Mouse (Mus musculus): ENCODE results near the gene Nrxn3.

Nrxn3 gene

DNA sequence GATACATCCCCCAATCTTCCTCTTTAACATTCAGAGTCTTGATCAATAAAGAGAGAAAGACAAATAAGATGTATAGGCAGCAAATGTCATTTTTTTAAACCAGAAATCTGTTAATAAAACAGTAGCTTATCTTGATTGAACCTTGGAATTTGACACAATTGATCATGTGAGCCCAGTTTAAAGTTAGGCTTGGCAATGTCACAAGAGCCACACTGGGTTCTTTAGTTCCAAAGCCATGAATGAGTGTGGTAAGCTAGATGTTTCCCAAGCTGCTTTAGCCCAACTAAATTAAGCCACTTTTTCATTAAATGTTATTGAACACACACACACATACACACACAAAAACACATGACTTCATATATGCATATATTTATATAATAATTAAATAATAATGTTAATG, 786.3 kb downstream of the Nrxn3 start:
- no peak for DNase-seq (ENCODE audit: low read depth, low spot score)

DNA sequence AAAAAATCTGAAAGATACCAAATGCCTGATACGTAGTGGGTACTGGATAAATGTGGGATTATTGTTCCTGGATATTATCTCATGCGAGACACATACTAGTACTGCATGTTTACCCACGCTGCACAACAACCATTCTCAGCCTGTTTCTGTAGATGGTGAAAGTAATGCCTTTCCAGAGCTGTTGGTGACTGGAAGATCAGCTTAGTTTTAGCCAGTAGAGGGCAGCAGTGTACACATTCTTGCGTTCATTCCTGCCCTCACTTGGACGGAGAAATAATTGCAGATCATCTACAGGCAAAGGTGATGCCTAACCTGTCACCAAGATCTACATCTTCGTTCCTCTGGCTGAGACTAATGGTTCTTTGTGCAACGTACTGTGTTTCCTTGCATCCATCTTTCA, 791.1 kb downstream of the Nrxn3 start:
- no peak for DNase-seq (ENCODE audit: low read depth, low spot score)

DNA sequence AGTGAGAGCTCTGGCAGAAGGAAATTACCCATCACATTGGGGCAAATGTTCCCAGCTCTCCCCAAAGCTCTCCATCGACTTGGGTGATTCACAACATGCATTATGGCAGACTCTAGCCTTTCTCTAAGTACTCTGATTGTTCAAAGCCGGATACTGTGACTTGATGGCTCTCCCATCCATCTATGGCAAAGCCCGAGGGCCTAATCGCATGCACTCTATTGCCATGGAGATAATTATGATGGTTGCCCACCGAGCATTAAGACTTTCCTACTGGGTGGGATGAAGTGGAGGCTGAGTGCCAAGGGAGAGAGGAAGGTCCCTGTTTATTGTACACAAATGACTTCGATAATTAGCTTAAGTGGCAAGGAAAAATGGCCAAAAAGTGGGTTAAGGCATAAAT, 793.4 kb downstream of the Nrxn3 start:
- DNase-seq (ENCODE audit: low read depth, low spot score): no peak

DNA sequence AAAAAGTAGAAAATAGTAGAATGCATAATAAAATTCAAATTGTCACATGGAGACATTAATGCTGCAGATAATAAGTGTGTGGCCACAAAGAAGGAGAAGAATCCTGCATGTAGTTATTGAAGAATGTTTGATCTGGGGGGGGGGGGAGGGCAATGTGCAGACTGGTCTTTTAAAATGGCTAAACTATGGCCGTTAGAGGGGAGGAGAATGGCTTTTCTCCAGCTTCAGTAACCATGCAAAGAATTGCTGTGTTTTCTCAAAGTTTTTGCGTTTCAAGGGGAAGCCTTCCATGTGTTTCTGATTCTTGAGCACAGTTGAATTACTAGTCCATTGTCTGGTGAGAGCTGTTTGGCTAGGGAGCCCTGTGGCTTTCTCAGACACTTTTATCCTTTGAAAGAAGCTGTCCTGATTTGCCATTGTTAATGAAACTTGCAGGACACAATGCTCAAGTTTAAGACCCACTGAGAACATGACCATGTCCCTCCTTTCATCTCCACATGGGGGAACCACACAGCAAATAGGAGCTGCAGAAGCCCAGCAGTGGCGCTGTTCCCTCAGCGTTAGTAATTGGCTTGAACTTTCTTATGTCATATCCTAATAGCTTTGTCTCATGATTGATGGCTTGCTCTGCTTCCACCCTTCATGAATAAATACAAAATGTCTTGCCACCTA, 808.1 kb downstream of the Nrxn3 start:
- no peak for DNase-seq (ENCODE audit: low read depth, low spot score)

DNA sequence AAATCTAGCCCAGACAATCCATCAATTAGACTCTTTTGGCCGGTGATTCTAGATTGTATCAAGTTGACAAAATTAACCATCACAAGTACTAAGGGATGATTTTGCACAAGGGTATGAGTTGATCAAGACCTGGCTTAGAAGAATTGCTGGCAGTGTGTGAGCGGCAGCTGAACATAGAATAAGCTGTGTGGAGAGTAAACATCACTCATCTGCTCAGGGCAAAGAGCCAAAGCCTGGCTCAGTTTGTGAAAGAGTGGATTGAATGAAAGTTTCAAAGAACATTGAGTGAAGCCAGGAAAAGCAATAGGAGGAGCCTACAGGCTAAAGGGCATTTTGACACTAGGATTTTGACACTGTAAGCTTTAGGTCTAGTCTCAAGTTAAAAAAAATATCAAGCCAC, 828.6 kb downstream of the Nrxn3 start:
- DNase-seq (ENCODE audit: low read depth, low spot score): no peak

DNA sequence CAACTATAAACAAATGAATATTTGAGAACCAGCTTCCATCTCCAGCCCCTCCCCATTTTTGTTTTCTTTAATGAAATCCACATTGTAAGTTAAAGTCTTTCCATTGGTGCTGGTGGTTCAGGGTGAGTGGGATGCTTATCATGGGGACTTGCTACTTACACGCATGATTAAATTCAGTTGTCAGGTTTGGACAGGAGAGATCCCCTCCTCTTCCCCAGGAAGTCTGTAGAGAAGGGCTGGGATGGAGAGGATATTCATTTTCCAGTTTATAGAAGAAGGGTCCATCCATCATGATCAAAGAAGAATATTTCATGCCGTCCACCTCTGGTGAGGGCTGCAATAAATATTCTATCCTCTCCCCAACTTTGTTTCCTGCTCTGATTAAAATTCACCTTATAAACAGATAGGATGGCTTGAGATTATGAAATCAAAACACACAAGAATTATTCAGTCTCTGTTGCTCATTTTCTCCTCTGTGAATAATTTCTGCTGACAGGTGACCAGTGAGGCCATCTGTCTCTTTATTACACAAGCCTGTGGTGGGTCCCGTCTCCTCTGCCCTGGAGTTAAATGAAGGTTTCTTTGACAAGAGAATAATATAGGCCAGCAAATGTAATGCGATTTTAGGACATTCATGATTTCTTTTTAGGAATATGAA, 830.7 kb downstream of the Nrxn3 start:
- no peak for DNase-seq (ENCODE audit: low read depth, low spot score)

DNA sequence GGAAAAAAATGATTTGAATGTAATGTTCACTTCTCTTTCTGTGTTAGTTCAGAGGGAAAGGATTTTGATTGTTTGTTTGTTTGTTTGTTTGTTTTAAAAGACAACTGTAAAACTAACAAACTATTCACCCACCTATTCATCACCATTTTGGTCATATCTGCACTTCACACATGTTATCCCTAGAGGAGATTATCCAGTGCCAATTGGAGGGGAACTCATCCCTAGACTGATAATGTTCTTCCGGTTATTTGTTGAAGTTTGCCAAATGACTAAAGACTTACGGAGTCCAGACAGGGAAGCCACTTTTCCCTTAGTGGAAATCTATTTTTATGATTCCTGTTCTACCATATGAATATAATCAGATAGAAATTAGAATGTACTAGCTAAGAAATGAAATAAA, 831.5 kb downstream of the Nrxn3 start:
- DNase-seq (ENCODE audit: low read depth, low spot score): no peak

DNA sequence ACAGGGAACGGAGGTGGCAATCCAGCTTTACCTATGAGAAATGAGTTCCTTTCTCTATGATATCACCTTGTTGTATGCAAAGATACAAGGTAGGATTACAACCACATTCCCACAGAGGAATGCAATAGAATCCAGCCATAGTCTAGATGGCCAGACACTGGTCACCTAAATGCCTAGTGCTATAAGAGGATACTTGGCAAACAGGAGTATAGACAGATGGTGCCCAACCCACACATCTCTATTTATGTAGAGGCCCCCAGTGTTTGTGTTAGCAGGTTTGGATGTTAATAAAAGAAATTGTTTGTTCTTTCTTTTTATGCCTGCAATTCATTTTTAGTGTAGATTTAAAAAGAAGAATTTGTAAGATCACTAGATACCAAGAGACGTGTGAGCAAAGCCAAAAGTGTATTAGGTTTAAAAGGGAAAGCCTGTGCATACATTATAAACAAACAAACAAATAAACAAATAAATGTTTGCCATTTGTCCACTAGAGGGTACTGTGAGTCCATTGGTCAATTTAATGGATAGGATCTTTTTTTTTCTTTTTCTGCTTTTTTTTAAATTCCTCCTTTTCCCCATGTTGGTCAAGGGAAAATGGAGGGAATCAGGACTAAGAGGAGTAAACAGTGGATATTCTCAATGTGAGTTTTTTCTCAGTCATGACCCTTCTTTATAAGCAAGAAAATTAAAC, 832.2 kb downstream of the Nrxn3 start:
- DNase-seq (ENCODE audit: low read depth, low spot score): no peak

DNA sequence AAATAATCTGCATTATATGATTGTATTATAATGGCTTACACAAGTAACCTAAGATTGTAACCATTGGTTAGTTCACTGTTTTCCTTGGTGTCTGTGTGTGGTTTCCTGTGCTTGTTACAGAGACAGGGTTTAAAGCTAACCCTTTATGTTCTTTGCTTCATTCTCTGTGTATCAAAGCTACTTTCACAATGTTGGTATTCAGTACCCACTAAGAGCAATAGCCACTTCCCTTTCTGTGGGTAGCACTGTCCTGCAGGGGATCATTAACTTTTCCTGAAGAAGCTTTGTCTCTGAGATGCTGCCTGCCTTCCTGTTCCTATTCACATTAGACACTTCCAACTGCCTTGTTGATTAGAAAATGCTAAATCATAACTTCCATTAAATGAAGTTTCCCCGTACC, 836.2 kb downstream of the Nrxn3 start:
- DNase-seq (ENCODE audit: low read depth, low spot score): no peak

DNA sequence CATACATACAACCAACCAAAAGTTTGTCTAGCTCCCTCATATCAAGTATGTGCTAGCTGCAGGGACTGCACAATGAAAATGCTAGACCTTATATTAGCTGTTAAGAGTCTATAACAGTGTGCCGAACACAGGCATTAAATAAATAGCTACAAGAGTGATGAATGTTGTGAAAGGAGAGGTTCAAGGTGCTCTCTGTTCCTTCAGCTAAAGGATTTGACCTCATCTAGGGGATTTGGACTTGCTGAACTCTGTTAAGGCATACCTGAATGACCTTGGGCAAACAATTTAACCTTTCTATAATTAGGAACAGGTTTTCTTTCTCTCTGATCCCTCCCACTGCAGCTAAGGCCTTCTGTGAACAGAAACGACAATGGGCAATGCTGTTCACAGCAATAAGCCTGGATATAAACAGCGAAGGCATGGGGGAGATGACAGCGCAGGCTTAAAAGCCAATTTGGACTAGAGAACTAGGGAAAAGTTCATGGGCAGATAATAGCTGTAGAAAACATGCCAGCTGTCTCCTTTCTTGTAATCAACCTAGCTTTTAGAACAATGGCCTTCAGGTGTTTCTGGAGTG, 839.4 kb downstream of the Nrxn3 start:
- no peak for DNase-seq (ENCODE audit: low read depth, low spot score)

DNA sequence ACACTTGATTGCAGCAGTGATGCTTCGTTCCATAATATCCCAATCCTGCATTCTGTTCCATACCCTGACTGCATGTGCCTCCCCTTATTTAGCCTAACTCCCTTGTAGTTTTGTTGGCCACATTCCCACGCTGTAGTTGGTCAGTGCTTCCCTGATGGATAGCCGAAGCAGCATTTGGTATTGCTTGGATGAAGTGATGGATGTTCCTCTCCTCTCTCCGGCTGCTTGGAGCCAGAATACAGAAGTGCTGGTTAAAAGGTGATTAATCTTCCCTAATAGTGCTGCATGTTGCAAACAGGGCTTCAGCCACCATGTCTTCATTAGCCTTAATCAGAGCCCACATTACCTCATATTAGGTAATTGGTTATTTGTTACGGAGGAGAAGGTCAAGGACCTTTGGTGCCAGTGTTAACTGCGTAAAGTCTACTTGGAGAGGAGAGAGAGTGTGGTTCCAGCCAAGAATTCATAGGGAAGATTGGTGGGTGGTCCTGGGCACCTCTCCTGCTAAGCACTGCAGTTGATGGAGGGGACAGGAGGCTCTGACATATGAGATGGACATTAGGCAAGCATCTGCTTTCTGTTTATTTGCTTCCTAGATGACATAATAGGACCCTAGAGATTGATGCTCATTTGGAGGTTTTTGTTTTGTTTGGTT, 846.2 kb downstream of the Nrxn3 start:
- no peak for DNase-seq (ENCODE audit: low read depth, low spot score)

DNA sequence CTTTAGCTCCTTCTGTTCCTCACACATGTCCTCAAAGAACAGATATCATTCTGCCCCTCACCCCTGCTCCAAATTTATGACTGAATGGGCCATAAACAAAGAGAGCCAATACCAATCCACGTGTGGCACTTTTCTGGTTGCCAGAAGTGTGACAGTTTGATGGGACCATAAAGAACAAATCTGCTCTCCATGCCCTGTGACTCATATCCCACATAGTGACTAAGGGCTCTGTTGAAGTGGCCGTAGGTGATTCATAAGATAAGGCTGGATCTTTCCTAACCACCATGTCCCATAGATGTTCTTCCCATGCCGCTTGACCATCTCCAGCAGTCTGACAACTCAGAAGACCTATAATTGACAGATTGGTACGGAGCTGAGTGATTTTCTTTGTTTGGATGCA, 869.8 kb downstream of the Nrxn3 start:
- DNase-seq (ENCODE audit: low read depth, low spot score): no peak

DNA sequence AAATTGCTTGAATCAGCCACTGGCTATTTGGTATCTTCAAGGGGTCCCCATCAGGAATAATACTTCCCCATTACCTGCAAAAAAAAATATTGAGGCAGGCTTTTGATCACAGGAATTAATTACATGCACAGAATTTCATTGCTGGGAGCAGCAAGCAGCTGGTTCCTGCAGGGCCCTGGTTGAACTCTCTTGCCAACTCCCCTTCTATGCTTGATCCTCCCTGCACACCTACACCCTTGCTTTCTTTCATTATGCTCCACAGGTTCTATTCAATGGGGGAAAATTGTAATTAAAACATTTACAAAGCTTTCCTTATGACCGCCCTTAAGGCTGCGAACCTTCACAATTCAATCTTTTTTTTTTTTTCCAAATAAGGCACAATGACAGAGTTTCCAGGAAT, 891.0 kb downstream of the Nrxn3 start:
- DNase-seq (ENCODE audit: low read depth, low spot score): no peak

DNA sequence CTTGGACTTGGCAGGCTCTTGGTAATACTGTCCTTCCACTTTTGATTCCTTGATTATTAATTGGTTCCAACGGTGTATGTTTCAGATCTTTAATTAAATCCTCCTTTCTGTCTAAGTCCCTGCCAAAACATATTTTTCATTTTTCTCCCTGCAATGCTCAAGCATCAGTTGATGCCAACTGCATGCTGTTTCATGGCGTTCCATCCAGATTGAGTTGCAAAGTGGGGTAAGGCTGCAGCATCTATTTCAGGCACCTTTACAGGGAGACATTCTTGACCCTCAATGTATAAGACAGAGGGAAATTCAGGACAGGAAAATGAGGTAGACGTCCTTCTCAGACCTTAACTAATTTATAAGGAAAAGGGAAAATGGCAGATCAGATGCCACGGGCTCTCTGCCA, 903.1 kb downstream of the Nrxn3 start:
- no peak for DNase-seq (ENCODE audit: low read depth, low spot score)

DNA sequence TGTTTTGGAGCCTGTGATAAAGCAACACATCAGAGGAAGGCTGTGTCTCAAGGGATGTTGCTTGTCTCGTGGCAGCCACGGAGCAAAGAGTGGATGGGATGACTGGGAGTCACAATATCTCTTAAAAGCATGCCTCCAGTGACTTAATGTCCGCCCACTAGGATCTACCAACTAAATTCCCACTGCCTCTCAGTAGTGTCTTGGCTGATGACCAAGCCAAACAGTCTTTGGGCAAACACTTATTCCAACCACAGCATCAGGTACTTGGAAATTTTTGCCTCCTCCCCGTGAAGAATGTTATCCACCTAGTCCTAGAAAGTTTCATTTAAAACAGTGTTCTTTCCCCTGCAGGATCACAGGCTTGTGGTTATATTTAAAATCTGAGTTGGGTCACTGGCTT, 917.4 kb downstream of the Nrxn3 start:
- no peak for DNase-seq (ENCODE audit: low read depth, low spot score)

DNA sequence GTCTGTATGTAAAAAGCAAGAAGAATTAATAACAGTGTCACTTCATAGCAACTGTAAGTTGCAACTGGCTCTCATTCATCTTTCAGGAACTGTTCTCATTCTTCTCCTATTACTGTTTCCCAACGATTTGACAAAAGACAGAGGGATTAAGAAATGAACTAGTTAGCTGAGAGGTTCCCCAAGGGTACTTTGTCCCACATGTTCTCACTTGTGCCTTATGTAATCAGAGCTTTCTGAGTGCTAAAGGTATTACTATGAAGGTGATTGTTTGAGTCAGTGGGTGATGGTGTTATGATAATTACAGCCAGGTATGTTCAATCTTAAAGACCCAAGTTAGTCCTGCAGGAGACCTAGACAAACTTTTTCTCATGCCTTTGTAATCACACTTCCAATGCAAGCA, 918.8 kb downstream of the Nrxn3 start:
- DNase-seq (ENCODE audit: low read depth, low spot score): no peak

DNA sequence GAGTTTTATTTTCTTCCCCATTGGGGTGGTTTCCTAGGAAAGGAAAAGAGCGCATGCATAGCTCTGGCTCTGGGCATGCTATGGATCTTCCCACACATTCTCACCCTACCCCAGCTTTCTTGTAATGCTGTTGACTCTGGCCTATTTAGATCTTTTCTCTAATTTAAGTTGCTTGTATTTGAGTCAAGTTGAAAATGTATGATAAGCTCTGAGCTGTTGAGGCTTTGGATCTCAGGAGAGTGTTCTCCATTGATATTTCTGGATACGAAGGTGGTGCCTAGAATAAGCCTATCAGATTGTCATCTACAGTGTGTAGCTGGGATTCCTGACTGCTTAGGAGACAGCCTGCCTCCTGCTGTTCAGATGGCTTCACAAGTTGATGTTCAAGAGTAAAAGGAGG, 930.5 kb downstream of the Nrxn3 start:
- no peak for DNase-seq (ENCODE audit: low read depth, low spot score)

DNA sequence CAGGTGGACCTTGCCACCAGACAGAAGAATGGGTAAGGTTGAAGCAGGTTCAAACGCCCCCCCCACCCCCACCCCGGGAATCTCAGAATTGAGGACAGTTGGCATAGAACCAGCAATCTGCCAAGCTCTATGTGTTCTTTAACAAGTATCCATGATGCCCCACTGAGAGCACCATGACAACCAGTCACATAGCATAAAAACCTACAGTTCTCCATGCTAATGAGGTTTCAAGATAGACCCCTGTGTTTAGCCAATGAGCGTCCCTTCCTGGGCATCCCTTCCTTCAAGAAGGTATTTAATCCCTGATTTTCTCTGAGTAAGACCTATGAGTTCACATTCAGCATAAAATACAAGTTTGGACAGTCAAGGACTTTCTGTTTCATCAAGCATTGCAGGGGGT, 938.5 kb downstream of the Nrxn3 start:
- no peak for DNase-seq (ENCODE audit: low read depth, low spot score)

DNA sequence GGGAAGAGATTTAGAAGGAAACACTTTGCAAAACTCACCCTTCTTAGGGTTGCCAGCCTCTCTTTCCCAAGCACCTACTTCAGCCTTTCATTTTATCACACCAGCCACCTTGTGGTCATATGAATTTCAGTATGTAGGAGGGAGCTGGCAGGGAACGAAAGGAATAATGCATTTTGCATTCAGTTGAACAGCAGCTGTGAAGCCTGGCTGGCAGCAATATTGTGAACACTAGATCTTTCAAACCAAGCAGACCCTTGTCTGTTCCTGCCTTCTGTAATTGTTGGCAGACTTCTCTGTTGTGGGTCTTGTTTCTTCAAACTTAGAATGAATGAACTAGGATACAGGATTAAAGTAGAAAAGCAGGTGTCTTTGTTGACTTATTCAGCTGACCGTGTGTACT, 946.2 kb downstream of the Nrxn3 start:
- peak; percentile 43 for DNase-seq (ENCODE audit: low read depth, low spot score)

DNA sequence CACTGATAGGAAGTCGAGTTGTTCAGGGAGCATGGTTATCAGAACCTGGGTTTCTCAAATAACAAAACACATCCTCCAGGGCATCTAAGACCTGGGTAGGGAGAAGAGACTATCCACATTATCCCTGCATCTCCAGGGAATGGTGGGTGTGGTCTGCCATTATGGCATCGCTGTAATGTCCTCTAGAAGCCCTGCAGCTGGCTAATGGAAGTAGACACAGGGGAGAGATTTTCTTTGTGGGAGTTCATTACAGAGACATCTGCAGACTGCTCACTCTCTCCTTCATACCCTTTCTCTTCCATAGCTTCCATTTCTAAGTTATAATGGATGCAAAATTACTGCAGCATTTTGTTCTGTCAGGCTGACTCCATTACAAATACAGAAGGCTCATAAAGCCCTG, 950.1 kb downstream of the Nrxn3 start:
- no peak for DNase-seq (ENCODE audit: low read depth, low spot score)

DNA sequence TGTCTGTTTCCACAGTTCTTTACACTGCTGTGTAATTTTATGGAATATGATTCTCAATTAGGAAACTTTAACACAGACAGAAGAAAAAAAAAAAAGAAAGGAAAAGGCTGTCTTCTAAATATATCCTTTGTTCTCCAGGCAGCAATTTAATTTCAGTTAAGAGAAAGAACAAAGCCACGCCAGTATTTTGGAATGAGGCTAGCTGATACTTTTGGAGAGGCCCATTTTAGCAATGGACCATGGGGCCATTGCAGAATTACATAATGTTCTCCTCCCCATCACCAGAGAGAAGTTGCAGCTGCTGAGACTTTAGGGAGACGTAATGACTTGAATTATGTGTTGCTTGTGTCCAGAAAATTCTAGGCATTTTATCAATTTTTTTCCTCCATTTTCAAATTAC, 963.0 kb downstream of the Nrxn3 start:
- DNase-seq (ENCODE audit: low read depth, low spot score): no peak

DNA sequence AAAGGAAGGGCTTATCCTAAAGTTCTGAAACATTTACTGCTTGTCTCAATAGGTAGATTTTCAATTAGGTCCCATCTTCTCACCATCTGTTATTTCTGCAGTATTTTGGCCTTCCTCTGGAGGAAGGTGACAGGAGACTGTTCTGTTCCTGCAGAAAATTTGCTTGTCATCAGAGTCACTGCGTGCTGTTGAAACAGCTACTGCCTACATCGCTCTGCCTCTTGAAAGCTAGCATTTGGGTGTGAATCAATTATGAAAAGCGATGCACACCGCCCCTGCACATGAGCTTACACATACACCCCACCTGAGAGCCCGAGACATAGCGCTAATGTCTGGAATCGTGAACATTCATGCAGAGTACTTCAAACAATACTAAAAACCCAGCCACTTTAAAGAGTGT, 966.4 kb downstream of the Nrxn3 start:
- no peak for DNase-seq (ENCODE audit: low read depth, low spot score)

Measured in brain, embryonic 18.5 days (tissue).